In genomic region chr11:7439276-7439675, GRCm38 (mm10) we compare ENCODE assay signal across 22 mouse cellular contexts.
"Had no signal": no experiment of that assay in that cellular context is flagged by ENCODE, and none has a peak within 500 bp of the region (broad histone marks: within the 10 kb centered on the region; RNA-seq: fewer than 3 reads in every experiment).

No protein-coding gene starts in this region.

- H3K36me3 ChIP-seq: limb, embryonic 12.5 days; limb, embryonic 15.5 days; liver, embryonic 13.5 days; midbrain, embryonic 12.5 days; midbrain, embryonic 15.5 days; neural tube, embryonic 12.5 days; neural tube, embryonic 15.5 days had no signal

- H3K9ac ChIP-seq: limb, embryonic 12.5 days; limb, embryonic 15.5 days; liver, embryonic 13.5 days; midbrain, embryonic 12.5 days; midbrain, embryonic 15.5 days; neural tube, embryonic 12.5 days; neural tube, embryonic 15.5 days had no signal

- DNase-seq: layer of hippocampus, postnatal 36 days; liver, embryonic 13.5 days; lung, adult 2 months; lung, postnatal 14 days; lung, postnatal 4 days; right cerebral cortex, adult 18-20 months; right cerebral cortex, postnatal 14 days; right cerebral cortex, postnatal 4 days; thymus, adult 2 months; thymus, postnatal 14 days; thymus, postnatal 4 days had no signal

- H3K4me2 ChIP-seq: limb, embryonic 12.5 days; limb, embryonic 15.5 days; liver, embryonic 13.5 days; midbrain, embryonic 12.5 days; midbrain, embryonic 15.5 days; neural tube, embryonic 12.5 days; neural tube, embryonic 15.5 days had no signal

- H3K4me1 ChIP-seq: limb, embryonic 15.5 days; liver, embryonic 13.5 days; midbrain, embryonic 12.5 days; midbrain, embryonic 15.5 days; neural tube, embryonic 12.5 days; neural tube, embryonic 15.5 days had no signal

- ATAC-seq: hindbrain, postnatal 0 days; inflammation-experienced regulatory T-cells, adult 6 months; intestine, embryonic 16.5 days; midbrain, embryonic 15.5 days had no signal

- H3K4me3 ChIP-seq: left cerebral cortex, adult 2 months; limb, embryonic 12.5 days; limb, embryonic 15.5 days; liver, embryonic 13.5 days; midbrain, embryonic 12.5 days; midbrain, embryonic 15.5 days; neural tube, embryonic 12.5 days; neural tube, embryonic 15.5 days had no signal

- H3K27me3 ChIP-seq: limb, embryonic 12.5 days; limb, embryonic 15.5 days; liver, embryonic 13.5 days; midbrain, embryonic 12.5 days; midbrain, embryonic 15.5 days; neural tube, embryonic 12.5 days; neural tube, embryonic 15.5 days had no signal

- H3K9me3 ChIP-seq: limb, embryonic 12.5 days; limb, embryonic 15.5 days; liver, embryonic 13.5 days; midbrain, embryonic 12.5 days; neural tube, embryonic 12.5 days; neural tube, embryonic 15.5 days had no signal

- H3K27ac ChIP-seq: hindbrain, postnatal 0 days; left cerebral cortex, adult 2 months; limb, embryonic 12.5 days; limb, embryonic 15.5 days; liver, embryonic 13.5 days; midbrain, embryonic 12.5 days; midbrain, embryonic 15.5 days; neural tube, embryonic 12.5 days; neural tube, embryonic 15.5 days; stomach, postnatal 0 days had no signal
